Mouse (Mus musculus): ENCODE data around the gene Asap2. TPM values are rescaled to one million over a fixed set of nuclear protein-coding genes. Genes with fewer than 3 reads are reported as not detected.
"Not testable (repeated sequence)": the region's sequence is repeated elsewhere in the genome, so short reads cannot be mapped to it uniquely, and the experiment has no call there.

Gene Asap2
- 15.2 and 16.7 TPM in 2 replicates for polyA plus RNA-seq (2014; fragmentation: Nextera tagmentation; extraction: Ambion mirVana)

- ATAC-seq (ENCODE audit: low FRiP score, low TSS enrichment); H3K4me1 ChIP-seq (ENCODE audit: control insufficient read depth, insufficient read depth, low read length); H3K9me3 ChIP-seq (ENCODE audit: control insufficient read depth, low read length); H3K36me3 ChIP-seq (ENCODE audit: control insufficient read depth, insufficient read depth, low read length); H3K27ac ChIP-seq (replicated peaks; ENCODE audit: low read depth, low read length); H3K27me3 ChIP-seq (ENCODE audit: control insufficient read depth, insufficient read depth, low read length): not testable (repeated sequence)
- Histone ChIP-seq H3K9ac (replicated peaks; ENCODE audit: low read length) (peak within 1 kb of the TSS; percentile 43; the same call in 1 of the 2 replicates), H3K4me2 (ENCODE audit: low read length) (peak within 1 kb of the TSS; percentile 37), H3K4me3 (replicated peaks; ENCODE audit: low read depth, low read length) (peak within 1 kb of the TSS; percentile 41)
- WGBS: under 1% methylated on average over 20 of the region's 38 CpGs
- DNase-seq: peak; percentile 0
Measured at GRCm38 (mm10) chr12:20990132-20990531, at the start of gene Asap2. TSS of gene Asap2 (plus strand) at chr12:20990459.

- WGBS: 70% methylated on average over 9 of the region's 9 CpGs
- not testable (repeated sequence) for H3K36me3 ChIP-seq (ENCODE audit: control insufficient read depth, insufficient read depth, low read length); DNase-seq; H3K4me2 ChIP-seq (ENCODE audit: low read length); ATAC-seq (ENCODE audit: low FRiP score, low TSS enrichment); H3K27me3 ChIP-seq (ENCODE audit: control insufficient read depth, insufficient read depth, low read length); H3K27ac ChIP-seq (replicated peaks; ENCODE audit: low read depth, low read length); H3K9me3 ChIP-seq (ENCODE audit: control insufficient read depth, low read length); H3K9ac ChIP-seq (replicated peaks; ENCODE audit: low read length); H3K4me3 ChIP-seq (replicated peaks; ENCODE audit: low read depth, low read length); H3K4me1 ChIP-seq (ENCODE audit: control insufficient read depth, insufficient read depth, low read length)
Measured at GRCm38 (mm10) chr12:20947051-20947997, 42.9 kb upstream of the Asap2 start.

GRCm38 (mm10) chr12:20990579-20990978 lies 320 bp downstream of the Asap2 start:
- H3K27me3 ChIP-seq (ENCODE audit: control insufficient read depth, insufficient read depth, low read length); H3K27ac ChIP-seq (replicated peaks; ENCODE audit: low read depth, low read length); H3K9me3 ChIP-seq (ENCODE audit: control insufficient read depth, low read length); H3K4me1 ChIP-seq (ENCODE audit: control insufficient read depth, insufficient read depth, low read length); H3K36me3 ChIP-seq (ENCODE audit: control insufficient read depth, insufficient read depth, low read length); ATAC-seq (ENCODE audit: low FRiP score, low TSS enrichment): not testable (repeated sequence)
- Histone ChIP-seq H3K4me3 (replicated peaks; ENCODE audit: low read depth, low read length) (peak overlapping the region; percentile 41), H3K4me2 (ENCODE audit: low read length) (peak overlapping the region; percentile 37), H3K9ac (replicated peaks; ENCODE audit: low read length) (peak overlapping the region; percentile 43; the same call in 1 of the 2 replicates)
- DNase-seq: peak; percentile 12
- under 1% methylated on average over 47 of the region's 52 CpGs for WGBS

- H3K4me2 ChIP-seq (ENCODE audit: low read length); H3K27me3 ChIP-seq (ENCODE audit: control insufficient read depth, insufficient read depth, low read length); ATAC-seq (ENCODE audit: low FRiP score, low TSS enrichment); DNase-seq; H3K36me3 ChIP-seq (ENCODE audit: control insufficient read depth, insufficient read depth, low read length); H3K4me1 ChIP-seq (ENCODE audit: control insufficient read depth, insufficient read depth, low read length); H3K27ac ChIP-seq (replicated peaks; ENCODE audit: low read depth, low read length); H3K4me3 ChIP-seq (replicated peaks; ENCODE audit: low read depth, low read length); H3K9ac ChIP-seq (replicated peaks; ENCODE audit: low read length); H3K9me3 ChIP-seq (ENCODE audit: control insufficient read depth, low read length): not testable (repeated sequence)
- WGBS: 58% methylated on average over 6 of the region's 6 CpGs
Measured at GRCm38 (mm10) chr12:21030875-21031274, 40.6 kb downstream of the Asap2 start.

- not testable (repeated sequence) for H3K4me3 ChIP-seq (replicated peaks; ENCODE audit: low read depth, low read length); DNase-seq; H3K9me3 ChIP-seq (ENCODE audit: control insufficient read depth, low read length); H3K4me1 ChIP-seq (ENCODE audit: control insufficient read depth, insufficient read depth, low read length); H3K27me3 ChIP-seq (ENCODE audit: control insufficient read depth, insufficient read depth, low read length); H3K4me2 ChIP-seq (ENCODE audit: low read length); H3K36me3 ChIP-seq (ENCODE audit: control insufficient read depth, insufficient read depth, low read length); H3K27ac ChIP-seq (replicated peaks; ENCODE audit: low read depth, low read length); ATAC-seq (ENCODE audit: low FRiP score, low TSS enrichment); H3K9ac ChIP-seq (replicated peaks; ENCODE audit: low read length)
- 95% methylated on average over 9 of the region's 9 CpGs for WGBS
Measured at GRCm38 (mm10) chr12:21046716-21047115, 56.5 kb downstream of the Asap2 start.

GRCm38 (mm10) chr12:21075731-21076130 lies 85.5 kb downstream of the Asap2 start:
- H3K4me2 ChIP-seq (ENCODE audit: low read length); H3K27ac ChIP-seq (replicated peaks; ENCODE audit: low read depth, low read length); H3K36me3 ChIP-seq (ENCODE audit: control insufficient read depth, insufficient read depth, low read length); H3K9ac ChIP-seq (replicated peaks; ENCODE audit: low read length); ATAC-seq (ENCODE audit: low FRiP score, low TSS enrichment); H3K4me1 ChIP-seq (ENCODE audit: control insufficient read depth, insufficient read depth, low read length); H3K9me3 ChIP-seq (ENCODE audit: control insufficient read depth, low read length); H3K27me3 ChIP-seq (ENCODE audit: control insufficient read depth, insufficient read depth, low read length); H3K4me3 ChIP-seq (replicated peaks; ENCODE audit: low read depth, low read length): not testable (repeated sequence)
- 41% methylated on average over 4 of the region's 4 CpGs for WGBS
- DNase-seq: peak; percentile 76

- not testable (repeated sequence) for H3K9ac ChIP-seq (replicated peaks; ENCODE audit: low read length); H3K4me1 ChIP-seq (ENCODE audit: control insufficient read depth, insufficient read depth, low read length); H3K9me3 ChIP-seq (ENCODE audit: control insufficient read depth, low read length); ATAC-seq (ENCODE audit: low FRiP score, low TSS enrichment); H3K27ac ChIP-seq (replicated peaks; ENCODE audit: low read depth, low read length); H3K4me2 ChIP-seq (ENCODE audit: low read length); H3K27me3 ChIP-seq (ENCODE audit: control insufficient read depth, insufficient read depth, low read length); H3K4me3 ChIP-seq (replicated peaks; ENCODE audit: low read depth, low read length); H3K36me3 ChIP-seq (ENCODE audit: control insufficient read depth, insufficient read depth, low read length)
- 23% methylated on average over 1 of the region's 1 CpGs for WGBS
- peak; percentile 0 for DNase-seq
Measured at GRCm38 (mm10) chr12:21090168-21090567, 99.9 kb downstream of the Asap2 start.

- not testable (repeated sequence) for DNase-seq; H3K4me3 ChIP-seq (replicated peaks; ENCODE audit: low read depth, low read length); H3K4me2 ChIP-seq (ENCODE audit: low read length); H3K9ac ChIP-seq (replicated peaks; ENCODE audit: low read length); H3K4me1 ChIP-seq (ENCODE audit: control insufficient read depth, insufficient read depth, low read length); H3K27ac ChIP-seq (replicated peaks; ENCODE audit: low read depth, low read length); ATAC-seq (ENCODE audit: low FRiP score, low TSS enrichment); H3K36me3 ChIP-seq (ENCODE audit: control insufficient read depth, insufficient read depth, low read length); H3K27me3 ChIP-seq (ENCODE audit: control insufficient read depth, insufficient read depth, low read length); H3K9me3 ChIP-seq (ENCODE audit: control insufficient read depth, low read length)
- 90% methylated on average over 1 of the region's 1 CpGs for WGBS
Measured at GRCm38 (mm10) chr12:21092446-21092845, 102.2 kb downstream of the Asap2 start.

Measured in midbrain, embryonic 14.5 days (tissue).